ENCODE assay signal across 8 mouse cellular contexts in the genomic region with DNA sequence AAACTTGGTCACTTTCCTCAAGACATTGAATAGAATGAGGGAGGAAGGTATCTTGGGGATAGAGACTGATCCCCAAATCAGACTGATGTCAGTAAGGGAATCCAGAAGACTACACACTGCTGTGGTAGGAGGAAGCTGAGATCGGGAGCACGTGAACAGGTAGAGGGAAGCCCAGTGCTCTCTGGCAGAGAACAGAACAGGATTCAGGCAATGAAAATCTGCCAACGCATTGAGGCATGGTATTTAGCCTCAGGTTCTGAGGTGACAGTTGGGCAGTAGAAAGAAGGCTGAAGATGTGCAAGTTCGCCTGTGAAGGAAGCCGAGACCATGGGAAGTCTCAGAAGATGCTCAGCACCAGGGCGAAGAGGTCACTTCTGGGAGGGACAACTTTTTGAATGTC. TPM values are rescaled to one million over a fixed set of nuclear protein-coding genes. Genes with fewer than 3 reads are reported as not detected.
DNase-seq lines count a peak whose midpoint lies in the region; ATAC-seq and TF ChIP-seq lines count a peak whose summit lies in the region.

No protein-coding gene starts in this region.

- no peak for TF ChIP-seq CTCF in E14TG2a.4 (conservative IDR thresholded peaks at IDR 0.05; ENCODE audit: low read length)
- no peak for TF ChIP-seq CTCF in heart, postnatal 0 days (IDR thresholded peaks at IDR 0.05; ENCODE audit: low read depth)

- peak overlapping the region; percentile 85 for H3K4me3 ChIP-seq in E14TG2a.4 (replicated peaks; ENCODE audit: low read length)
- H3K4me3 ChIP-seq in heart, postnatal 0 days (ENCODE audit: low read depth, low read length), result peak overlapping the region; percentile 80
- peak overlapping the region; percentile 72; the same call in 1 of the 2 replicates for H3K4me3 ChIP-seq in limb, embryonic 15.5 days

- H3K9me3 ChIP-seq in E14TG2a.4 (ENCODE audit: low read length), result no peaks in the 10 kb centered on the region
- no peaks in the 10 kb centered on the region for H3K9me3 ChIP-seq in heart, postnatal 0 days (replicated peaks; ENCODE audit: control insufficient read depth, low read length)
- no peaks in the 10 kb centered on the region for H3K9me3 ChIP-seq in limb, embryonic 15.5 days

- peak; percentile 15 for DNase-seq in cerebellum, adult 11 months
- DNase-seq in cerebellum, postnatal 4 days (ENCODE audit: low spot score in 2 of 2), result no peak
- no peak for DNase-seq in heart, postnatal 0 days (ENCODE audit: low spot score)
- peak; percentile 26 for DNase-seq in splenic B cell, adult 2 months (ENCODE audit: low read depth, low spot score)
- no peak for DNase-seq in frontal cortex, postnatal 10 days (ENCODE audit: low spot score in 2 of 2)
- no peak for DNase-seq in adrenal gland, postnatal 25 days

- peak overlapping the region; percentile 85 for H3K9ac ChIP-seq in heart, postnatal 0 days (replicated peaks; ENCODE audit: low read depth, low read length)
- H3K9ac ChIP-seq in limb, embryonic 15.5 days, result no peak overlapping the region

- H3K27ac ChIP-seq in heart, postnatal 0 days (ENCODE audit: low read depth), result 0 out of 2 replicates have a peak overlapping the region, but pooled peaks have one; percentile 94
- H3K27ac ChIP-seq in limb, embryonic 15.5 days, result no peak overlapping the region

- H3K4me2 ChIP-seq in heart, postnatal 0 days (ENCODE audit: low read depth, low read length), result peak overlapping the region; percentile 94
- H3K4me2 ChIP-seq in limb, embryonic 15.5 days, result peak overlapping the region; percentile 100

- H3K36me3 ChIP-seq in E14TG2a.4 (ENCODE audit: insufficient read depth, low read length), result no peaks in the 10 kb centered on the region
- no peaks in the 10 kb centered on the region for H3K36me3 ChIP-seq in heart, postnatal 0 days (replicated peaks; ENCODE audit: control insufficient read depth, insufficient read depth, low read length)
- no peaks in the 10 kb centered on the region for H3K36me3 ChIP-seq in limb, embryonic 15.5 days
- no peaks in the 10 kb centered on the region for H3K36me3 ChIP-seq in splenic B cell, adult 2 months (ENCODE audit: control insufficient read depth, insufficient read depth, low read length, poor library complexity, severe bottlenecking)

- no peak for ATAC-seq in heart, postnatal 0 days (ENCODE audit: insufficient read depth, low read depth)
- no peak for ATAC-seq in limb, embryonic 15.5 days (ENCODE audit: insufficient number of reproducible peaks, low FRiP score, low TSS enrichment, low read depth)

- no peak for TF ChIP-seq EP300 in heart, postnatal 0 days (IDR thresholded peaks at IDR 0.05; ENCODE audit: low read depth)

- WGBS in heart, postnatal 0 days, result 23% methylated on average over 6 of the region's 6 CpGs
- WGBS in limb, embryonic 15.5 days, result 17% methylated on average over 6 of the region's 6 CpGs

- H3K4me1 ChIP-seq in E14TG2a.4 (replicated peaks; ENCODE audit: low read depth, low read length), result peaks cover 13% of the 10 kb centered on the region
- no peaks in the 10 kb centered on the region for H3K4me1 ChIP-seq in heart, postnatal 0 days (ENCODE audit: control insufficient read depth, insufficient read depth)
- H3K4me1 ChIP-seq in limb, embryonic 15.5 days, result peaks cover 10% of the 10 kb centered on the region; the same call in 1 of the 2 replicates

- H3K27me3 ChIP-seq in E14TG2a.4 (ENCODE audit: insufficient read depth, low read length), result peaks cover 76% of the 10 kb centered on the region
- H3K27me3 ChIP-seq in heart, postnatal 0 days (ENCODE audit: control insufficient read depth, insufficient read depth, low read length), result no peaks in the 10 kb centered on the region; the same call in 1 of the 2 replicates
- H3K27me3 ChIP-seq in limb, embryonic 15.5 days, result peaks cover 56% of the 10 kb centered on the region
- H3K27me3 ChIP-seq in splenic B cell, adult 2 months (ENCODE audit: control insufficient read depth, insufficient read depth, low read length, poor library complexity, severe bottlenecking), result no peaks in the 10 kb centered on the region; the same call in 1 of the 2 replicates

RNA-seq across cellular contexts. Expression of a gene that starts 0.7 kb away (rescaled TPM):
- 19.2 and 34.3 TPM in 2 replicates for total RNA-seq in heart, postnatal 0 days (2014; rRNA removed; ENCODE audit: low replicate concordance)
- polyA plus RNA-seq in heart, postnatal 0 days (2015; fragmentation: Nextera tagmentation; extraction: Ambion mirVana), result 56.5 and 66.6 TPM in 2 replicates
- polyA plus RNA-seq in limb, embryonic 15.5 days (2015; fragmentation: Nextera tagmentation; extraction: Ambion mirVana), result 8.5 and 8.9 TPM in 2 replicates
- 26.1 and 32.7 TPM in 2 replicates for total RNA-seq in adrenal gland, postnatal 25 days (2021)

Comparison
In these comparisons a context has a peak if more than half of its experiments do, and no peak if none do; other contexts are left out.
1. DNase-seq: peak in cerebellum, adult 11 months (single experiment) and splenic B cell, adult 2 months (single experiment); none in cerebellum, postnatal 4 days (0 of 2), heart, postnatal 0 days (single experiment), frontal cortex, postnatal 10 days (0 of 2) and adrenal gland, postnatal 25 days (single experiment).
2. Peak in every context shown above with its lines, with median percentiles within 50 percentile points of each other: H3K4me3 ChIP-seq.